In genomic region chr5:30484591-30484990, GRCm38 (mm10) we compare ENCODE assay signal across 32 mouse cellular contexts. TPM values are rescaled to one million over a fixed set of nuclear protein-coding genes. Genes with fewer than 3 reads are reported as not detected.
DNase-seq lines count a peak whose midpoint lies in the region; ATAC-seq and TF ChIP-seq lines count a peak whose summit lies in the region.
"Had no signal": no experiment of that assay in that cellular context is flagged by ENCODE, and none has a peak within 500 bp of the region (broad histone marks: within the 10 kb centered on the region; RNA-seq: fewer than 3 reads in every experiment).

No protein-coding gene starts in this region.

- no peaks in the 10 kb centered on the region for H3K27me3 ChIP-seq in kidney, embryonic 16.5 days (ENCODE audit: insufficient read depth, low read length)
- H3K27me3 ChIP-seq in stomach, postnatal 0 days (ENCODE audit: control insufficient read depth, insufficient read depth, low read length), result no peaks in the 10 kb centered on the region
- H3K27me3 ChIP-seq: embryonic facial prominence, embryonic 13.5 days; forebrain, embryonic 15.5 days; heart, embryonic 15.5 days; intestine, embryonic 15.5 days; limb, embryonic 13.5 days; lung, embryonic 15.5 days had no signal

- peak; percentile 63 for DNase-seq in kidney, adult 11 months
- peak; percentile 28 to 43 for DNase-seq in kidney, postnatal 25 days
- DNase-seq in kidney, postnatal 10 days, result no peak
- no peak for DNase-seq in stomach, postnatal 0 days (ENCODE audit: low spot score)
- no peak for DNase-seq in cerebellum, adult 11 months
- DNase-seq: adrenal gland, adult 2 months; cerebellum, adult 18-20 months; gastrocnemius, postnatal 25 days; heart, adult 11 months; lung, postnatal 36 days; right cerebral cortex, postnatal 25 days; spleen, adult 18-20 months; thymus, adult 2 months; thymus, postnatal 36 days had no signal

- no peak overlapping the region for H3K4me2 ChIP-seq in kidney, embryonic 16.5 days (replicated peaks; ENCODE audit: low read depth, low read length)
- no peak overlapping the region for H3K4me2 ChIP-seq in stomach, postnatal 0 days (replicated peaks; ENCODE audit: low read depth)
- H3K4me2 ChIP-seq: embryonic facial prominence, embryonic 13.5 days; forebrain, embryonic 15.5 days; heart, embryonic 15.5 days; intestine, embryonic 15.5 days; limb, embryonic 13.5 days; lung, embryonic 15.5 days; midbrain, embryonic 11.5 days had no signal

- no peak overlapping the region for H3K9ac ChIP-seq in kidney, embryonic 16.5 days (replicated peaks; ENCODE audit: low read length)
- no peak overlapping the region for H3K9ac ChIP-seq in stomach, postnatal 0 days (ENCODE audit: low read length)
- H3K9ac ChIP-seq: embryonic facial prominence, embryonic 13.5 days; forebrain, embryonic 15.5 days; heart, embryonic 15.5 days; intestine, embryonic 15.5 days; limb, embryonic 13.5 days; liver, embryonic 14.5 days; lung, embryonic 15.5 days had no signal

- TF ChIP-seq EP300 in stomach, postnatal 0 days (optimal IDR thresholded peaks at IDR 0.05), result no peak

- no peak overlapping the region for H3K27ac ChIP-seq in kidney, embryonic 16.5 days (ENCODE audit: low read length)
- peak overlapping the region; percentile 81 for H3K27ac ChIP-seq in brown adipose tissue, adult 24 weeks (replicated peaks; ENCODE audit: low read depth, low read length)
- H3K27ac ChIP-seq in stomach, postnatal 0 days (replicated peaks), result no peak overlapping the region
- H3K27ac ChIP-seq: embryonic facial prominence, embryonic 13.5 days; forebrain, embryonic 10.5 days; forebrain, embryonic 15.5 days; heart, embryonic 10.5 days; heart, embryonic 15.5 days; hindbrain, postnatal 0 days; intestine, embryonic 15.5 days; layer of hippocampus, adult 2 months; limb, embryonic 13.5 days; liver, embryonic 14.5 days; lung, embryonic 15.5 days had no signal

- H3K36me3 ChIP-seq in kidney, embryonic 16.5 days (ENCODE audit: insufficient read depth, low read length), result no peaks in the 10 kb centered on the region
- H3K36me3 ChIP-seq in stomach, postnatal 0 days (ENCODE audit: control insufficient read depth, insufficient read depth, low read length), result no peaks in the 10 kb centered on the region
- H3K36me3 ChIP-seq: embryonic facial prominence, embryonic 13.5 days; forebrain, embryonic 10.5 days; forebrain, embryonic 15.5 days; heart, embryonic 10.5 days; heart, embryonic 15.5 days; intestine, embryonic 15.5 days; limb, embryonic 13.5 days; lung, embryonic 15.5 days had no signal

- no peaks in the 10 kb centered on the region for H3K9me3 ChIP-seq in kidney, embryonic 16.5 days (ENCODE audit: low read length)
- H3K9me3 ChIP-seq in stomach, postnatal 0 days (ENCODE audit: control insufficient read depth, low read length), result no peaks in the 10 kb centered on the region
- H3K9me3 ChIP-seq: embryonic facial prominence, embryonic 13.5 days; forebrain, embryonic 10.5 days; forebrain, embryonic 15.5 days; heart, embryonic 10.5 days; heart, embryonic 15.5 days; intestine, embryonic 15.5 days; limb, embryonic 13.5 days; lung, embryonic 15.5 days had no signal

- no peak overlapping the region for H3K4me3 ChIP-seq in kidney, embryonic 16.5 days (ENCODE audit: low read length)
- H3K4me3 ChIP-seq in brown adipose tissue, adult 24 weeks (ENCODE audit: insufficient read depth, low read depth, low read length), result no peak overlapping the region
- no peak overlapping the region for H3K4me3 ChIP-seq in stomach, postnatal 0 days (ENCODE audit: low read depth, low read length)
- H3K4me3 ChIP-seq: embryonic facial prominence, embryonic 13.5 days; forebrain, embryonic 10.5 days; forebrain, embryonic 15.5 days; heart, embryonic 10.5 days; heart, embryonic 15.5 days; intestine, embryonic 15.5 days; layer of hippocampus, adult 2 months; limb, embryonic 13.5 days; lung, embryonic 15.5 days had no signal

- ATAC-seq in kidney, embryonic 16.5 days (ENCODE audit: low FRiP score, low TSS enrichment), result no peak
- 0 out of 2 replicates have a peak, but pooled peaks have one; percentile 24 for ATAC-seq in stomach, postnatal 0 days (ENCODE audit: low FRiP score, low TSS enrichment)
- ATAC-seq: CD4-positive, CD25-positive, alpha-beta regulatory T cell, adult 4 months; forebrain, embryonic 15.5 days; hindbrain, postnatal 0 days; intestine, embryonic 15.5 days; midbrain, embryonic 16.5 days had no signal

- H3K4me1 ChIP-seq in kidney, embryonic 16.5 days (ENCODE audit: insufficient read depth, low read length), result no peaks in the 10 kb centered on the region
- H3K4me1 ChIP-seq in brown adipose tissue, adult 24 weeks (ENCODE audit: control insufficient read depth, insufficient read depth, insufficient read length, low read length), result peaks cover 9% of the 10 kb centered on the region
- H3K4me1 ChIP-seq in stomach, postnatal 0 days (replicated peaks; ENCODE audit: control insufficient read depth, insufficient read depth), result no peaks in the 10 kb centered on the region
- H3K4me1 ChIP-seq: embryonic facial prominence, embryonic 13.5 days; forebrain, embryonic 15.5 days; heart, embryonic 10.5 days; intestine, embryonic 15.5 days; limb, embryonic 13.5 days had no signal

- no peak for TF ChIP-seq CTCF in stomach, postnatal 0 days (IDR thresholded peaks at IDR 0.05; ENCODE audit: low read depth)

- WGBS in kidney, embryonic 16.5 days, result 69% methylated on average over 5 of the region's 5 CpGs
- WGBS in stomach, postnatal 0 days, result 69% methylated on average over 5 of the region's 5 CpGs

RNA-seq across cellular contexts. Expression of gene 1700001C02Rik, which starts 18.7 kb away (rescaled TPM):
- polyA plus RNA-seq in kidney, embryonic 16.5 days (2015; fragmentation: Nextera tagmentation; extraction: Ambion mirVana), result not detected in 2 replicates
- polyA plus RNA-seq in brown adipose tissue, adult 24 weeks (2012; ENCODE audit: insufficient read depth, insufficient read length, missing spikeins), result not detected in 2 replicates
- not detected in 2 replicates for polyA plus RNA-seq in stomach, postnatal 0 days (2015; fragmentation: Nextera tagmentation; extraction: Ambion mirVana)
- polyA plus RNA-seq: adrenal gland, adult 2 months; CD4-positive, CD25-positive, alpha-beta regulatory T cell, adult 4 months; embryonic facial prominence, embryonic 13.5 days; forebrain, embryonic 10.5 days; frontal cortex, adult 2 months; heart, embryonic 10.5 days; heart, embryonic 15.5 days; intestine, embryonic 15.5 days; limb, embryonic 13.5 days; liver, embryonic 14.5 days; midbrain, embryonic 11.5 days; neural tube, embryonic 11.5 days had no signal

RNA-seq across cellular contexts. Expression of gene Otof, which starts 22.9 kb away (rescaled TPM):
- polyA plus RNA-seq in kidney, embryonic 16.5 days (2015; fragmentation: Nextera tagmentation; extraction: Ambion mirVana), result 0.06 and 0.09 TPM in 2 replicates
- not detected in 2 replicates for polyA plus RNA-seq in brown adipose tissue, adult 24 weeks (2012; ENCODE audit: insufficient read depth, insufficient read length, missing spikeins)
- 0.02 TPM in 2 replicates for polyA plus RNA-seq in stomach, postnatal 0 days (2015; fragmentation: Nextera tagmentation; extraction: Ambion mirVana)
- polyA plus RNA-seq: CD4-positive, CD25-positive, alpha-beta regulatory T cell, adult 4 months had no signal

Comparison
In these comparisons a context has a peak if more than half of its experiments do, and no peak if none do; other contexts are left out.
1. DNase-seq: peak in kidney, adult 11 months (single experiment) and kidney, postnatal 25 days (2 of 2); none in kidney, postnatal 10 days (single experiment), stomach, postnatal 0 days (single experiment) and cerebellum, adult 11 months (single experiment).